Mouse (Mus musculus) embryonic facial prominence, embryonic 10.5 days (tissue): ENCODE results near the gene Zbtb16. TPM values are rescaled to one million over a fixed set of nuclear protein-coding genes. Genes with fewer than 3 reads are reported as not detected.

ENCODE experiments used
- DNase-seq: peaks from one replicate; pipeline ENCODE4 v3.0.0-alpha.2; 2017; ENCODE audit warnings: low spot score
- H3K27ac ChIP-seq: fragments of 300-500 bp; sonication (generic); replicated peaks from 2 replicates; pipeline ENCODE4 v1.5.1; 2016; ENCODE audit warnings: mild to moderate bottlenecking
- H3K27me3 ChIP-seq: fragments of 300-500 bp; sonication (generic); replicated peaks from 2 replicates; pipeline ENCODE4 v1.6.1; 2016; ENCODE audit warnings: low read depth, mild to moderate bottlenecking; ENCODE audit not compliant: poor library complexity, severe bottlenecking
- H3K36me3 ChIP-seq: fragments of 300-500 bp; sonication (generic); replicated peaks from 2 replicates; pipeline ENCODE4 v1.6.1; 2016; ENCODE audit warnings: mild to moderate bottlenecking, moderate library complexity
- H3K4me1 ChIP-seq: fragments of 300-500 bp; sonication (generic); 2 replicates; pipeline ENCODE4 v1.6.1; 2016
- H3K4me3 ChIP-seq: fragments of 300-500 bp; sonication (generic); 2 replicates; pipeline ENCODE4 v1.5.1; 2016; ENCODE audit warnings: mild to moderate bottlenecking, moderate library complexity
- H3K9me3 ChIP-seq: fragments of 300-500 bp; sonication (generic); 2 replicates; pipeline ENCODE4 v1.6.1; 2016; ENCODE audit warnings: mild to moderate bottlenecking
- WGBS: fragments of 180-500 bp; shearing (Covaris S2); methylation state at CpG from one replicate; pipeline ENCODE4 v1.1.7; 2016; 5-methylcytosine and 5-hydroxymethylcytosine counted together
- polyA plus RNA-seq: library from polyadenylated mRNA; unstranded; fragments of >200 nt; fragmentation: Nextera tagmentation; extraction: Ambion mirVana; gene quantifications from 2 replicates; pipeline ENCODE4 v1.2.1, GENCODE M21; 2016

Zbtb16 gene
- polyA plus RNA-seq, 1 experiment from 2014 or later, result 15.8 TPM

DNA sequence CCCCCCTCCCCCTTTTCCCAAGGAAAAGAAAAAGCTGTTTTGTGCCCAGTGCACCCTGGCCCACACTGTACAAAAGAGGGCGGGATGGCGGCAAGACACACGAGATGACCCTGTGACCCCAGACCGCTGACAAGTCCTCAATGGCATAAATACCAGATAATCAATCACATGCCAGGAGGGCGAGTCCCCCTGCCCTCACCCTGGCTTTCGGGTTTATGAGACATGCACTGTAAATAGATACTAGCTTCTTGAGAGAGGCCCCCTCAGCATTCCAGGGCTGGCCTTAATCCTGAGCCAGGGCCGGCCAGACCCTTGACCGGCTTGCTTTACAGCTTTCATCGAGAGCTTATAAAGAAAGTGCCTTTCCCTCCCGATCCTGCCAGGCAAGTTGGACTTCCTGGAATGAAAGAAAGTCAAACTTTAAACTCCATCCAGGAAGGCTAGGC, 141.4 kb downstream of the Zbtb16 start:
- WGBS, result 3% methylated on average over 10 of the region's 10 CpGs
- peak overlapping the region; percentile 79 for H3K27ac ChIP-seq
- DNase-seq, result peak; percentile 67

DNA sequence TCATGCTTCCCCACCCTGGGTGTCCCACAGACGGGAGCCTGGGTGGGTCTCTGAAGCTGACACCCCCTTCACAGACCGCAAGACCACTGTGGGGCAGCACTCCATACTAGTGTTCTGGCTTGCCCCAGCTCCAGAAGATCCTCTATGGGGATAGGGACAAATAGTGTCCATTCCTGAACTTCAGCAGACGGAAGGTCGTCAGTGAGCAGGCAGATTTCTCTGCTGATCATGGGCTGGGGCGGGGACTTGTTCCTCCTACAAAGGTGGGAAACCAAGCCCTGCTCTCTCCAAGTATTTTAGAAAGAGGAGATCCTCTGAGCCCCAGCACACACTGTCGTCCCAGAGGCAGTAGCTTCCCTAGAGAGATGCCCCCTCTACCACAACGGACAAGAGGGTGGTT, 142.3 kb downstream of the Zbtb16 start:
- H3K27me3 ChIP-seq, result 0 out of 2 replicates have a peak, but pooled peaks cover 10% of the 10 kb centered on the region
- peak overlapping the region; percentile 75 for H3K27ac ChIP-seq
- H3K9me3 ChIP-seq, result no peaks in the 10 kb centered on the region
- H3K36me3 ChIP-seq, result no peaks in the 10 kb centered on the region
- H3K4me3 ChIP-seq, result no peak overlapping the region
- H3K4me1 ChIP-seq, result peaks cover 69% of the 10 kb centered on the region
- DNase-seq, result no peak
- 53% methylated on average over 7 of the region's 7 CpGs for WGBS

More for the DNA sequence above, 141.4 kb downstream of the Zbtb16 start:
- Histone ChIP-seq H3K4me3 (no peak overlapping the region; the same call in 1 of the 2 replicates), H3K4me1 (peaks cover 64% of the 10 kb centered on the region), H3K27me3 (0 out of 2 replicates have a peak, but pooled peaks cover 6% of the 10 kb centered on the region), H3K9me3 (no peaks in the 10 kb centered on the region), H3K36me3 (no peaks in the 10 kb centered on the region)

DNA sequence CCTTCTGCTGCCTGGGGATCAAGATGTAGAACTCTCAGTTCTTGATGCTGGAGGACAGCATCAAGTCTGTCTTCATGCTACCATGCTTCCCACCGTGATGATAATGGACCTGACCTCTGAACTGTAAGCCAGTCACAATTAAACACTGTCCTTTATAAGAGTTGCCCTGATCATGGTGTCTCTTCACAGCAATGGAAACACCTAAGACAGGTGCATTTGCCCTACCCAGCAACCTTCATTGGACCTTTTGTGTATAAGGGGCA, 146.4 kb downstream of the Zbtb16 start:
- Histone ChIP-seq H3K9me3 (no peaks in the 10 kb centered on the region), H3K27ac (no peak overlapping the region), H3K4me3 (no peak overlapping the region), H3K4me1 (peaks cover 54% of the 10 kb centered on the region), H3K27me3 (0 out of 2 replicates have a peak, but pooled peaks cover 10% of the 10 kb centered on the region), H3K36me3 (no peaks in the 10 kb centered on the region)
- 74% methylated on average over 1 of the region's 1 CpGs for WGBS
- DNase-seq, result no peak

DNA sequence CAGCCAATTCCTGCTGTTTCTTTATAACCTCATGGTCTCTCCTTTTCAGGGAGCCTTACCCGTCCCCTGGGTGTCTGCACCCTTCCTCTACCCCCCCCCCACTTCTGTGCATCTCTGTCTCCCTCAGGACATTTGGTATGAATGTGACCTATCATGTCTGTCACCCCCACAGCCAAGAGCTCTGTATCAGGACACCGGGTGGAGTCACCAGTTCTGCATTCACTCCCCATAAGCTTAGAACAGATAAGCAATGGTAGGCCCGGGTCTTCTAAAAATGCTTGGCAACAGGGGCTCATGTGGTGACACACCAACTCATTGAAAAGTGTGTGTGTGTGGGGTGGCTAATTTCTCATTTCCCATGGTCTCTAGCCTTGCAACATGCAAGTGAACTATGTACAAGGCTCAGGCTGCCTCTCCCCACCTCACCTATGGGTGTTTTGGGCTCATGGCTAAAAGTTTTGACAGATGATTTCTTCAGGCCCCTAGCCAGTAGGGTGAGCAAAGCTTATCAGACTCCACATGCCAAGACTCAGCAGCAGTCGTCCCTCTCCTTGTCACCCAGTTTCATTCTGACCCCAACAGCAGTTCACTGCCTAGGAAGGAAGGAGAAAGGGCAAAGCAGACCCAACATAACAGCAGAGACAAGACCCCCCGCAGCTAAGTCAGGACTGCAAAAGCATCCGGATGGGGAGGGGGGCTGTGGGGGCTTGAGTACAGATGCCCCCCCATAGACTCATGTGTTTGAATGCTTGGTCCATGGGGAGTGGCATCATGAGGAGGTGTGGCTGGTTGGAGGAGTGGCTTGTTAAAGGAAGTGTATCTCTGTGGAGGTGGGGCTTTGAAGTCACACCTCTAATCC, 146.9 kb downstream of the Zbtb16 start:
- Histone ChIP-seq H3K4me3 (no peak overlapping the region), H3K9me3 (no peaks in the 10 kb centered on the region), H3K36me3 (no peaks in the 10 kb centered on the region), H3K4me1 (peaks cover 53% of the 10 kb centered on the region), H3K27me3 (0 out of 2 replicates have a peak, but pooled peaks cover 10% of the 10 kb centered on the region), H3K27ac (0 out of 2 replicates have a peak overlapping the region, but pooled peaks have one; percentile 6)
- 79% methylated on average over 6 of the region's 6 CpGs for WGBS
- DNase-seq, result no peak

DNA sequence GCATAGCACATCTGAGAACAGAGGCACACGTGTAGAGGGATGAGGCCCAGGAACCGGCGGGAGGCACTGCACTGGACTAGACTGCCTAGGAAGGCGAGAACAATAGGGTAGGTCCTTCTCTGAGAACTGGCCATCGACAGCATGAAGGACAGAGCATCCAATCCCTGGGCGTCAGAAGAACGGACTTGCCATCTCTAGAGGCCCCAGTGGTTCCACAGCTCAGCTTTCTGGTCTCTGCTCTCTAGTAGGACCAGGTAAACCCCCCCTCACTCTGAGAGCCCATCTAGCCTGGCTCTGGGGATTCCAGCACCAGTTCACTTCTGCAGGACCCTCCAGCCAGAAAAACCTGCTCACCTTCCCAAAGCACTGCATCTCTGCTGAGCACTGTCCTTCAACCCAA, 148.1 kb downstream of the Zbtb16 start:
- no peak overlapping the region; the same call in 1 of the 2 replicates for H3K27ac ChIP-seq
- H3K9me3 ChIP-seq, result no peaks in the 10 kb centered on the region
- 0 out of 2 replicates have a peak, but pooled peaks cover 10% of the 10 kb centered on the region for H3K27me3 ChIP-seq
- H3K4me1 ChIP-seq, result peaks cover 43% of the 10 kb centered on the region
- H3K36me3 ChIP-seq, result no peaks in the 10 kb centered on the region
- no peak overlapping the region for H3K4me3 ChIP-seq
- WGBS, result 88% methylated on average over 7 of the region's 7 CpGs
- no peak for DNase-seq

DNA sequence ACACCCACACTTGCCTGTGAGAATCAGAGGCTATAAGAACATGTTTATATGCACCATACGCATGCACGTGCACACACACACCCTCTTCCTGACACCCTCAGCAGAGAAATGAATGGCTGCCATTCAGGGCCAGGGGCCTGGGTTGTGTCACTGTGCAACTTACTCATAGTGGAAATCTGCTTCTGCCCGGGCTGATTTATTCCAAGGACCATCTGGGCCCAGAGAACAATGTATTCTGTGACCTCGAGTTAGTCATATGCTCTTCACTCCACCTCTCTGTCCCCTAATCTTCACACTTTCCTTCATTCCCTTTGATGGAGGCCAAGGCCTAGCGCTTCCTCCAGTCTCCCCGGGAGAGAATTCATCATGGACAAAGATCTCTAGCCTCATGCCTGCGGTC, 150.3 kb downstream of the Zbtb16 start:
- WGBS, result 82% methylated on average over 7 of the region's 7 CpGs

DNA sequence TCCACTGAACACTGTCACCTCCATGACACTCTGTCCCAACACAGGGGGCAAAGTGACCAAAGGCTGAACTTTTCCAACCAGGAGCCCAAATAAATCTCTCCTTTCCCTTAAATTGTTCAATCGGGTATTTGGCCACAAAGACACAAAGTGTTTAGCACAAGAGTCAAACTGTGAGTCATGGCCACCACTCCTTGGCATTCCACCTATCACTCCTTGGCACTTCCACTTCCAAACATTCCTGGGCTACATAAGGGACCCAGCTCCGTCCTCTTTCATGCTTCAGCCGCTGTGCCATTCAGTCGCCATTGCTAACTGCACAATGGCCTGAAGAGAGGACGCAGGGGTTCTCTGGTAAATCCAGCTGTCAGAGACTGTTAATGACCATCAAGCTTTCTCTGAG, 151.9 kb downstream of the Zbtb16 start:
- Histone ChIP-seq H3K9me3 (no peaks in the 10 kb centered on the region), H3K27ac (no peak overlapping the region), H3K27me3 (0 out of 2 replicates have a peak, but pooled peaks cover 4% of the 10 kb centered on the region), H3K36me3 (0 out of 2 replicates have a peak, but pooled peaks cover 5% of the 10 kb centered on the region), H3K4me1 (peaks cover 35% of the 10 kb centered on the region), H3K4me3 (no peak overlapping the region)
- no peak for DNase-seq
- 86% methylated on average over 5 of the region's 5 CpGs for WGBS

More for the DNA sequence above, 150.3 kb downstream of the Zbtb16 start:
- Histone ChIP-seq H3K4me1 (peaks cover 38% of the 10 kb centered on the region; the same call in 1 of the 2 replicates), H3K36me3 (0 out of 2 replicates have a peak, but pooled peaks cover 5% of the 10 kb centered on the region), H3K27ac (no peak overlapping the region), H3K4me3 (no peak overlapping the region), H3K9me3 (no peaks in the 10 kb centered on the region), H3K27me3 (0 out of 2 replicates have a peak, but pooled peaks cover 10% of the 10 kb centered on the region)
- no peak for DNase-seq

DNA sequence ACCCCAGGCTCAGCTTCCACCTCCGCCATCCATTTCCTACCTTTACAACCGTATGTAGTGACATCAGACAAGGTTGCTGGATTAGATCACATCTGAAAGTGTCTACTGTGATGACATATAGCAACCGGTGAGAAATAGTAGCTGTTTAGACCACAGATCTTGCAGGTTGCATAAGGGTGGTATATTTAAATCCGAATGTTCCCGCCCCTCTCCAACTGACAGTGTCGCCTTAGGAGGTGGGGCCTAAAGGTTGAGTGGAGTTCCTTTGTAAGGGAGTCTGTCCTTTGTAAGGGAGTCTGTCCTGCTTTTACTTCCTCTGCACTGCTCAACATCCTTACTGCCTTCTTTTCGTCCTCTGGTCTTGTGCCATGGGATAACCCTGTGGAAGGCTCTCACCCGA, 154.8 kb downstream of the Zbtb16 start:
- Histone ChIP-seq H3K27ac (no peak overlapping the region), H3K4me1 (peaks cover 51% of the 10 kb centered on the region), H3K9me3 (no peaks in the 10 kb centered on the region), H3K4me3 (no peak overlapping the region), H3K27me3 (no peaks in the 10 kb centered on the region), H3K36me3 (0 out of 2 replicates have a peak, but pooled peaks cover 5% of the 10 kb centered on the region)
- no peak for DNase-seq
- WGBS, result 89% methylated on average over 8 of the region's 8 CpGs

DNA sequence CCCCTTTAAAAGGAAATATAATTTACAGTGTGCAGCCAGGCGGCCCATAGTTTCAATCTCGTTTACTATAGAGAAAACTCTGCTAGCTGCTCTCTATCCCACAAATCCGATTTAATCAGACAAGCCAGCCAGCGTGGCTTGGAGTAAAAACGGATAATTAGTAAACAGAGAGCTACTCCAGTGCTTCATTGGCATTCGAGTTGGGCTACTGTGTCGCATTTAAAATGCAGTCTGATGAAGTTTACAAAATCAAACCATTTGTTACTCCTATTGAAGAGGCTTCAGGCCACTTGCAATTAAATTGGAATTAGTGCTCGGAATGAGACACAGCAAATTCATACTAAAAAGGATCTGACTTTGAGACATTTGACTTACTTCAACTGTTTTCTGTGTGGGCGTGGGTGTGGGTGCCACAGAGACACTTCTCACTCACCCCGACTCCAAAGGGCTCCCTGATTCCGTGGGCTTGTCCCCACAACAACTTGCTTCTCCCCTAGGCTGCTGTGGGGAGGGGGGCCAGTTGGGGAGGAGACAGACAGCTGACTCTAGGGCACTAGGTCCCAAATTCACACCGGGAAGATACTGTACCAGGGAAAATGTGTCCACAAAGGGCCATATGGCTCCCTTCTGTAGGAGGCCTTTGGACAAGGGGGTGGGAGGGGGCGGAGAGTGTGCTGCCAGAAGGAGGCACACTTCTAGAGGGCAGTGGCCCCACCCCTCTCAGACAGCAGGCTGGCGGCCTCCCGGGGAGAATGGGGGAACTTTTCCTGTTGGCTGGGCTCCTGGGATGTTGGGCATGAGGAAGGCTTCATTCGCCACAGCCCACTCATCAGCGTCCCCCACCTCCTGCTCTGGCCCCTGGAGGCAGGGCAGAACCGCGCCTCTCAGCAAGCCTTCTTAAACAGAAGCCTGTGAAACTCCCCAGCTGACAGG, 157.3 kb downstream of the Zbtb16 start:
- Histone ChIP-seq H3K27ac (peak overlapping the region; percentile 60), H3K36me3 (0 out of 2 replicates have a peak, but pooled peaks cover 5% of the 10 kb centered on the region), H3K4me1 (peaks cover 58% of the 10 kb centered on the region), H3K27me3 (peaks cover 8% of the 10 kb centered on the region; the same call in 1 of the 2 replicates), H3K9me3 (no peaks in the 10 kb centered on the region), H3K4me3 (peak overlapping the region; percentile 19; the same call in 1 of the 2 replicates)
- 24% methylated on average over 19 of the region's 19 CpGs for WGBS
- DNase-seq, result peak; percentile 53

DNA sequence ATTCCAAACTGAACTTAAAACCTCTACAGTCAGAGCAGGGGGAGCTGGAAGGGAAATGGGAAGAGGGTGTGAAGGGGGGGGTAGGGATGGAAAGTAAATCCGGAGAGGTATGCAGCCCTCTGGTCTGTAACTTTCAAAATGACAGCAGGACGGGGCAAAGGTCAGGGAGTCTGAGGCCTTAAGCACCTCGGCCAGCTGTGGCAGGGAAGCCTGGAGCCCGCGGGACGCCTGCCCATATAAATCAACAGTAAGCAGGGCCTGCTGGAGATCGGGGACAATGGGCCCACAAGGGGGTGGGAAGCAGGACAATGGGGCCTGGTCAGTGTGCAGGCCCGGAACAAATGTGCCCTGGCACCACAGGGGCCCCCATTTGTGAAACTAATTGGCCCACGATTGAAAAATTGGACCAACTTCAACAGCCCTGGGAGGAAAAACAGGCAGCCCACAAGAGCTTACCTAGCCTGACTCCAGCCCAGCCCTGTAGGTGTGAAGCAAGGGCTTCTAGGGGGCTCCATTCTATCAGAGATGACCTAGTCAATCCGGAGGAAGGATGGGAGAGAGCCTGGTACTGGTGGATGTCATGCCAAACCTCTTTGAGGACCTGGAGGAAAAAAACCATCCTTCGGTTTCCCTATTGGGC, 160.8 kb downstream of the Zbtb16 start:
- no peaks in the 10 kb centered on the region for H3K36me3 ChIP-seq
- peaks cover 76% of the 10 kb centered on the region for H3K4me1 ChIP-seq
- peaks cover 8% of the 10 kb centered on the region; the same call in 1 of the 2 replicates for H3K27me3 ChIP-seq
- 9% methylated on average over 11 of the region's 11 CpGs for WGBS
- peak; percentile 73 for DNase-seq
- no peaks in the 10 kb centered on the region for H3K9me3 ChIP-seq
- peak overlapping the region; percentile 63 for H3K27ac ChIP-seq
- H3K4me3 ChIP-seq, result peak overlapping the region; percentile 16; the same call in 1 of the 2 replicates

DNA sequence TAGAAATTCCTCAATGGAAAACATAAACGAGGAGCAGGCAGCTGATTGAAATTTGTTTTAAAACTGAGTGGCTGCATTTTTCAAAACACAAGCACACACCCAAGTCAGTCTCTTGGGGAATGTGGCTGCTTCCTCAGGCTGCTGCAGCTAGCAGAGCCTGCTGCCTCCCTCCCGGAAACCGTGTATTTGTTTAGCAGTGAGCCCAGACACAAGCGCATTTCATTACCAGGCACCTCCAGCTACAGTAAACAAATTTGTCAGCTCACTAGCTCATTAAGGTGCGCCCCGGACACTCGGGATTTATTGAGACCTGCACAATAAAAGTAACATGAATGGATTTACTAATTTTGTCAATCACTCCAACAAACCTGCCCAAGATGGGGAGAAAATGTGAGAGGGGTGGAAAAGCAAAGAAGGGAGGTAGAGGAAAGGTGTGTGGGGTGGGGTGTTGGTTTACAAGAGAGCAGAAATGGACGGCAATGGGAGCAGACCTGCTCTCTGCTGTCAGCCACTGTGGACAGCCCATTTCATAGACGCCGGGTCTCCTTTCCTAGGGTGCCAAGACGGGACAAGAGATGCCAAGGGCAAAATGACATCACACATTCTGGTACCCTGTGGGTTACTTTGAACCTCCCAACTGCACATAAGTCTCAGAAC, 161.5 kb downstream of the Zbtb16 start:
- Histone ChIP-seq H3K4me1 (peaks cover 80% of the 10 kb centered on the region), H3K27me3 (peaks cover 8% of the 10 kb centered on the region; the same call in 1 of the 2 replicates), H3K9me3 (no peaks in the 10 kb centered on the region), H3K36me3 (no peaks in the 10 kb centered on the region), H3K4me3 (peak overlapping the region; percentile 16; the same call in 1 of the 2 replicates), H3K27ac (peak overlapping the region; percentile 63)
- 5% methylated on average over 11 of the region's 11 CpGs for WGBS
- DNase-seq, result peak; percentile 30
